9 mouse cellular contexts compared by ENCODE assay signal in genomic region chr2:132284492-132285139, GRCm38 (mm10). TPM values are rescaled to one million over a fixed set of nuclear protein-coding genes. Genes with fewer than 3 reads are reported as not detected.
DNase-seq lines count a peak whose midpoint lies in the region; ATAC-seq and TF ChIP-seq lines count a peak whose summit lies in the region.
"Had no signal": no experiment of that assay in that cellular context is flagged by ENCODE, and none has a peak within 500 bp of the region (broad histone marks: within the 10 kb centered on the region; RNA-seq: fewer than 3 reads in every experiment).

No protein-coding gene starts in this region.

- no peak overlapping the region for H3K9ac ChIP-seq in hindbrain, postnatal 0 days (replicated peaks; ENCODE audit: low read length)
- no peak overlapping the region for H3K9ac ChIP-seq in liver, embryonic 15.5 days
- H3K9ac ChIP-seq: limb, embryonic 13.5 days had no signal

- no peak for TF ChIP-seq CTCF in hindbrain, postnatal 0 days (IDR thresholded peaks at IDR 0.05; ENCODE audit: low read depth)

- H3K4me2 ChIP-seq in hindbrain, postnatal 0 days (ENCODE audit: low read depth, low read length), result no peak overlapping the region
- no peak overlapping the region for H3K4me2 ChIP-seq in liver, embryonic 15.5 days
- H3K4me2 ChIP-seq: limb, embryonic 13.5 days had no signal

- no peaks in the 10 kb centered on the region for H3K27me3 ChIP-seq in megakaryocyte, embryonic 14.5 days (replicated peaks)
- no peaks in the 10 kb centered on the region for H3K27me3 ChIP-seq in hindbrain, postnatal 0 days (ENCODE audit: insufficient read depth, low read length)
- H3K27me3 ChIP-seq in liver, embryonic 15.5 days, result no peaks in the 10 kb centered on the region
- H3K27me3 ChIP-seq: limb, embryonic 13.5 days had no signal

- peak overlapping the region; percentile 86 for H3K4me3 ChIP-seq in megakaryocyte, embryonic 14.5 days (replicated peaks)
- H3K4me3 ChIP-seq in hindbrain, postnatal 0 days (ENCODE audit: low read length), result no peak overlapping the region
- no peak overlapping the region for H3K4me3 ChIP-seq in liver, embryonic 15.5 days (replicated peaks)
- H3K4me3 ChIP-seq: limb, embryonic 13.5 days had no signal

- H3K36me3 ChIP-seq in megakaryocyte, embryonic 14.5 days (replicated peaks; ENCODE audit: low read length), result peaks cover 68% of the 10 kb centered on the region
- H3K36me3 ChIP-seq in hindbrain, postnatal 0 days (ENCODE audit: insufficient read depth, low read length), result no peaks in the 10 kb centered on the region
- H3K36me3 ChIP-seq in liver, embryonic 15.5 days (replicated peaks), result 0 out of 2 replicates have a peak, but pooled peaks cover 6% of the 10 kb centered on the region

- H3K27ac ChIP-seq in hindbrain, postnatal 0 days, result peak overlapping the region; percentile 58; the same call in 1 of the 2 replicates
- peak overlapping the region; percentile 73 for H3K27ac ChIP-seq in liver, embryonic 15.5 days (replicated peaks)

- H3K4me1 ChIP-seq in megakaryocyte, embryonic 14.5 days, result peaks cover 92% of the 10 kb centered on the region
- H3K4me1 ChIP-seq in hindbrain, postnatal 0 days (ENCODE audit: insufficient read depth, low read length), result peaks cover 4% of the 10 kb centered on the region; the same call in 1 of the 2 replicates
- peaks cover 44% of the 10 kb centered on the region for H3K4me1 ChIP-seq in liver, embryonic 15.5 days (replicated peaks)

- H3K9me3 ChIP-seq in megakaryocyte, embryonic 14.5 days, result no peaks in the 10 kb centered on the region
- H3K9me3 ChIP-seq in hindbrain, postnatal 0 days (ENCODE audit: low read length), result no peaks in the 10 kb centered on the region
- no peaks in the 10 kb centered on the region for H3K9me3 ChIP-seq in liver, embryonic 15.5 days (replicated peaks)
- H3K9me3 ChIP-seq: limb, embryonic 13.5 days had no signal

- DNase-seq in gastrocnemius, postnatal 10 days, result peak; percentile 29
- no peak for DNase-seq in hindbrain, postnatal 0 days (ENCODE audit: low spot score)
- no peak for DNase-seq in layer of hippocampus, adult 9-11 months
- no peak for DNase-seq in spleen, postnatal 14 days (ENCODE audit: low spot score in 2 of 2)

- 85% methylated on average over 12 of the region's 12 CpGs for WGBS in hindbrain, postnatal 0 days
- 38% methylated on average over 12 of the region's 12 CpGs for WGBS in liver, embryonic 15.5 days (ENCODE audit: insufficient replicate concordance)

- ATAC-seq in megakaryocyte, adult 5-6 weeks (ENCODE audit: poor library complexity, severe bottlenecking), result no peak
- ATAC-seq in hindbrain, postnatal 0 days, result peak; percentile 30; the same call in 1 of the 2 replicates
- peak; percentile 56 for ATAC-seq in liver, embryonic 15.5 days (ENCODE audit: insufficient read depth)
- no peak for ATAC-seq in erythroblast, adult 5-6 weeks (replicated peaks; ENCODE audit: low FRiP score, poor library complexity, severe bottlenecking)

RNA-seq across cellular contexts. Expression of gene Cds2, which starts 21.7 kb away (rescaled TPM):
- polyA plus RNA-seq in megakaryocyte, embryonic 14.5 days (2012; ENCODE audit: insufficient read depth, low replicate concordance), result 13.8 and 21.9 TPM in 2 replicates
- total RNA-seq in megakaryocyte, adult 5-6 weeks (2015), result 17.9 and 32.0 TPM in 2 replicates
- total RNA-seq in megakaryocyte, adult 5-6 weeks (2017), result 24.4 and 26.3 TPM in 2 replicates
- 10 to 100 TPM; 21.7 to 25.4 TPM for total RNA-seq in gastrocnemius, postnatal 10 days (2021)
- total RNA-seq in hindbrain, postnatal 0 days (2014; rRNA removed), result 134 and 143 TPM in 2 replicates
- 38.7 and 39.2 TPM in 2 replicates for polyA plus RNA-seq in hindbrain, postnatal 0 days (2015; fragmentation: Nextera tagmentation; extraction: Ambion mirVana)
- 8.8 and 9.6 TPM in 2 replicates for polyA plus RNA-seq in liver, embryonic 15.5 days (2015; fragmentation: Nextera tagmentation; extraction: Ambion mirVana)
- total RNA-seq in erythroblast, adult 5-6 weeks (2015; ENCODE audit: low replicate concordance), result 5.4 and 6.1 TPM in 2 replicates
- 6.0 and 7.9 TPM in 2 replicates for total RNA-seq in erythroblast, adult 5-6 weeks (2017; ENCODE audit: low replicate concordance)

RNA-seq across cellular contexts. Expression of gene Pcna, which starts 31.5 kb away (rescaled TPM):
- polyA plus RNA-seq in megakaryocyte, embryonic 14.5 days (2012; ENCODE audit: insufficient read depth, low replicate concordance), result 6.9 and 19.1 TPM in 2 replicates
- total RNA-seq in megakaryocyte, adult 5-6 weeks (2015), result 619 and 646 TPM in 2 replicates
- 482 and 494 TPM in 2 replicates for total RNA-seq in megakaryocyte, adult 5-6 weeks (2017)
- 10 to 100 TPM; 42.2 to 50.7 TPM for total RNA-seq in gastrocnemius, postnatal 10 days (2021)
- total RNA-seq in hindbrain, postnatal 0 days (2014; rRNA removed), result 140 and 174 TPM in 2 replicates
- 130 and 131 TPM in 2 replicates for polyA plus RNA-seq in hindbrain, postnatal 0 days (2015; fragmentation: Nextera tagmentation; extraction: Ambion mirVana)
- 249 and 274 TPM in 2 replicates for polyA plus RNA-seq in liver, embryonic 15.5 days (2015; fragmentation: Nextera tagmentation; extraction: Ambion mirVana)
- total RNA-seq in erythroblast, adult 5-6 weeks (2015; ENCODE audit: low replicate concordance), result 310 and 324 TPM in 2 replicates
- total RNA-seq in erythroblast, adult 5-6 weeks (2017; ENCODE audit: low replicate concordance), result 228 and 255 TPM in 2 replicates

RNA-seq across cellular contexts. Expression of gene Tmem230, which starts 37.0 kb away (rescaled TPM):
- 23.1 and 24.3 TPM in 2 replicates for polyA plus RNA-seq in megakaryocyte, embryonic 14.5 days (2012; ENCODE audit: insufficient read depth, low replicate concordance)
- 44.3 and 52.5 TPM in 2 replicates for total RNA-seq in megakaryocyte, adult 5-6 weeks (2015)
- 18.4 and 18.8 TPM in 2 replicates for total RNA-seq in megakaryocyte, adult 5-6 weeks (2017)
- 10 to 100 TPM; 21.6 to 26.9 TPM for total RNA-seq in gastrocnemius, postnatal 10 days (2021)
- 39.1 and 44.3 TPM in 2 replicates for total RNA-seq in hindbrain, postnatal 0 days (2014; rRNA removed)
- polyA plus RNA-seq in hindbrain, postnatal 0 days (2015; fragmentation: Nextera tagmentation; extraction: Ambion mirVana), result 43.3 and 43.8 TPM in 2 replicates
- polyA plus RNA-seq in liver, embryonic 15.5 days (2015; fragmentation: Nextera tagmentation; extraction: Ambion mirVana), result 14.7 and 15.5 TPM in 2 replicates
- 21.3 and 27.4 TPM in 2 replicates for total RNA-seq in erythroblast, adult 5-6 weeks (2015; ENCODE audit: low replicate concordance)
- 9.9 and 13.3 TPM in 2 replicates for total RNA-seq in erythroblast, adult 5-6 weeks (2017; ENCODE audit: low replicate concordance)

Comparison
In these comparisons a context has a peak if more than half of its experiments do, and no peak if none do; other contexts are left out.
1. ATAC-seq: peak in hindbrain, postnatal 0 days (single experiment) and liver, embryonic 15.5 days (single experiment); none in megakaryocyte, adult 5-6 weeks (single experiment) and erythroblast, adult 5-6 weeks (single experiment).